Mouse (Mus musculus) v-Abl transformed pro-B cells (cell line): ENCODE measurements around the gene Get4.

ENCODE experiments used
- in situ Hi-C, 2 experiments: fragments of 400-800 bp; cut with MboI; formaldehyde crosslinking; loops; one replicate each; pipeline ENCODE4 v1.15.1; 2025; ENCODE audit not compliant: unreplicated experiment in 2 of 2

The Get4 gene

DNA sequence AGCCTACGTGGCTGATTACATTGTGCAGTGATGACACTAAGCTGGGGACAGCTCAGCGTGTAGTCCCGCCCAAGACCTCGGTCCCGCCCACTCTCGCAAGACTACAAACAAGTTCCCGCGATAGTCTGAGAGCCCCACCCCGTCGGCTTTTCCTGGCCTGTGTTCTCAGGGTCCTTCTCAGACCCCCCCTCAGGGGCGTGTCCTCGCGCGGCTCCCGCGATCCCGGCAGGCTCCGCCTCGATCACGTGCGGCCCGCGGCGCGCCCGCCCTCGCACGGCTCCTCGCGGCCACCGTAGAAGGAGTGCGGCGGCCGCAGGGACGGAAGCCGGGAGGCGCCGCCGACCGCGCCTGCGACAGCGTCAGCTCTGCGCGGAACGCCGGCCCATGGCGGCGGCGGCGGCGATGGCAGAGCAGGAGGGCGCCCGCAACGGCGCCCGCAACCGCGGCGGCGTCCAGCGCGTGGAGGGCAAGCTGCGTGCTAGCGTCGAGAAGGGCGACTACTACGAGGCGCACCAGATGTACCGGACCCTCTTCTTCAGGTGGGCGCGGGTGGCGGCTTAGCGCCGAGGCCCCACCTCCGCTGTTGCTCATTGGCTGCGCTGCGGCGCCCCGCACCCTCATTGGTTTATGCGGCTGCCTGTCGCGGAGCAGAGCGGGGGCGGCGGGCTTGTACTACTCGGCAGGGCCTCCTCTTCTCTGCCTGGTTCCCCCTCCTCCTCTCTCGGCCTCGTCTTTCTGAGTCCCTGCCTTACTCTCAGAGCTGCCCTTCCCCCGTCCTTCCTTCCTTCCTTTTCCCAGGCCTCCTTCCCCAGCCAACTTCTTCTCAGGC lies at the start of gene Get4:
Gene Get4 (plus strand): TSS at position 244 of the 829 bp plus-strand sequence.
- in situ Hi-C loops: no loop called here

DNA sequence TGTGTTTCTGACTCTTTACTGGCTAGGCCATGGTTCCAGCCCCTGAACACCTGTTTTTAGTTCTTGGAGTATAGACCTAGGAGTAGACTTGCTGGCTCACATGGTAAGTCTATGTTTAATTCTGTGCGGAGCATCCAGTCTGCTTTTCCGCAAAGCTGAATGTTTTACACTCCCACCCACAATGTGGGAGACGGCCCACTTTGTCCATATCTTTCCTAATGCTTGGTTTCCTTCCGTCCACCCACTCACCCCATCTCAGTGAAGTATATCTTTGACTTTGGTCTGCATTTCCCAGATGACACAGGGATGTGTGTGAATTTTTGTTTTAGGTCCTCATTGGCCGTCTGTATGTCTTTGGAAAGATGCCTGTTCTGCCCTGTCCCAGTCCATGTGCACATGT lies 48.8 kb upstream of the Get4 start:
- in situ Hi-C loops: loop anchor here in 1 of 2 experiments (5.0 kb wide), 1 partner anchor 44 kb away; no protein-coding TSS in a partner anchor

DNA sequence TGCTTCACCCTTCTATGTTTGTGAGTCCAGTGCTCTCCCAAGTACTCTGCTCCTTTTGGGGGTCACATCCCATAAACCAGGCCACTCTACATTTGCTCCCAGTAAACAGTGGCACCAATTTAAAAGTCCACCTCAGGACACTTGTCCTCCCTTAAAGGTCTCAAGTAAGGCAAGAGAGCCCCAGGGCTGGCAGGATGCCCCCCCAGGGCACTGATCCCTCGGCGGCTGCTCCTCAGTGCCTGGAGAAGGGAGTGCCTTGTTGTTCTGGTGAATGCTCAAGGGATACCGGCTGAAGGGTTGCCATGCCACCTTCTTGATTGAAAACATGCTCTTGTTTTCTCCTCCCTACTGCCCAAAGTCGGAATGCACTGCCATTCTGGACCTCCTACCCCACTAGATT lies 46.0 kb upstream of the Get4 start:
- in situ Hi-C loops: no loop called here

DNA sequence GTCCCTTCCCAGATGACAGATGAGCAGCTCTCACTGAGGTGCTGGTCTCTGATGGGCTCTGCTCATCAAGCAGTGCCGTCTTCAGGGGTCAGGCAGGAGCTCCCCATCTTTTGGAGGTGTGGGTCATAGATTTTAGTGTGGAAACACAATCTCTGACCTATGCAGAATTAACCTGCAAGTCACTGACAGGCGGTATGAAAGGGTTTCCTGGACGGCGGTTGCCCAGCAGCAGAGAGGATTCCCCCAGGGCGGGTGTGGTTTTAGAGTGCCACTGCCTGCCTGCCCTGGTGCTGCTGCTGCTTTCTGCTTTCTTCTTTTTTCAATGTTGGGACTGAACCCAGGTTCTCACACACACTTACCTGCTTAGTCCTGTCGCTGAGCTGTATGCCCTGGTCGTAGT lies 45.6 kb upstream of the Get4 start:
- in situ Hi-C loops: no loop called here

DNA sequence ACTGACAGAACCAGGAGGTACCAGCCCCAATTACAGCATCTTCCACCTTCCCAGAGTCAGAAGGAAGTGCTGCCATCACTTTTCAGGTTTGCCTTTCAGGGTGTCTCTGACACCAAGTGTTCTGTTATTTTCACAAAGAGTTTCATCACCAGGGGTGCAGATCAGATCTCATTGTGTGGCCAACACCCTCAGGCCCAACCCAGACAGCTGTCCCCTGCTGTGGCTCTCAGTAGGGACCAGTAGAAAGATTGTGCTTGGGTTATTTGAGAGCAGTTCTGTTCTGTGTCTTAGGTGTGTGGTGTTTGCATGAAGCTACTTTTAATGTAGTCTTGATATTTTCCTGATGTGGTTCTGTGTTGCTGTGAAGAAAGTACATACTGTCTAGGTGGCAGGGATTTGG lies 43.9 kb upstream of the Get4 start:
- in situ Hi-C loops: no loop called here

- in situ Hi-C loops: no loop called here
These were observed 43.0 kb upstream of the Get4 start for GRCm38 (mm10) chr5:139208871-139209684.

- in situ Hi-C loops: no loop called here
These were observed 42.5 kb upstream of the Get4 start for GRCm38 (mm10) chr5:139209685-139210026.

DNA sequence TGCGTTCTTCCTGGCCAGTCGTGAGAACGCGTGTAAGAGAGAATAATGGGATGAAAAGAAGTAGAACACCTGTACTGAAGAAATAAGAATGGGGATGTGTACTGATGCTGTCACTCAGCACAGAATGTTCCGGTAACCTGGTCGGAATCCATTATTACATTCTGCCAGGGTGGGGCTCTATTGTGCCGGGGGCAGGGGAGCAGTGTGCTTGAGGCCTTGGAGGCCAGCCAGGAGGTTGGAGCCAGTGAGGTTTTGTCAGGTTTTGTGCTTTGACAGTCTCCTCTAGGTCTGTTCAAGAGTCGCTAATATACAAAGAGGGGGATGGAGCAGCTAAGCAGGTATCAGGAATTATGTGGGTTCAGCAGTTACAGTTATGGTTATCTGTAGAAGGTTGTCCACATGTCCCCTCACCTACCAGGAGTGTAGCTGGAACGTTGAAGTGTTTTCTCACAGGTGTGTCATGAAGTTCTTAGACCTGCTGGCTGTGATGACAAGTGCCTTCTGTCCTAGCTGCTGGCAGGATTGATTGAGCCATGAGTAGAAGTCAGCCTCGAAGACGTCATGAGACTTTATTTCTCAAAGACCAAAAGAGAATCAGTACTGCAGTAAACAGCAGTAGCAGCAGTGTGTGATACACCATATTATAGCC lies 40.3 kb upstream of the Get4 start:
- in situ Hi-C loops: no loop called here

DNA sequence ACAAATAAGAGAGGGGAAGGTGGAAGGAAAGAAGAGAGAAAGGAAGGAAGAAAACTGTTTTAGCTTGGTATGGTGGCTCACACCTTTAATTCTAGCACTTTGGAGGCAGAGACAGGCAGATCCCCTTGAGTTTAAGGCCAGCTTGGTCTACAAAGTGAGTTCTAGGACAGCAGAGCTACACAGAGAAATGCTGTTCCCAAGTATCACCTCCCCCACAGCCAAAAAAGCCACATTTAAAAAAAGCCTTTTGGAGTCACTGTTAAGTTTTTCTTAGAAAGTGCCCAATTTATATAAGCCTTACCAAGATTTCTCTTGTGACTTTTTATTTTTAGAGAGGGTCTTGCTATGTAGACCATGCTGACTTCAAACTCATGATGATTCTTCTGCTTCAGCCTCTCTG lies 37.8 kb upstream of the Get4 start:
- in situ Hi-C loops: no loop called here

- in situ Hi-C loops: no loop called here
These were observed 36.9 kb upstream of the Get4 start for GRCm38 (mm10) chr5:139215184-139215583.

GRCm38 (mm10) chr5:139216121-139216520 lies 36.0 kb upstream of the Get4 start:
- in situ Hi-C loops: no loop called here

GRCm38 (mm10) chr5:139216774-139217173 lies 35.4 kb upstream of the Get4 start:
- in situ Hi-C loops: no loop called here

DNA sequence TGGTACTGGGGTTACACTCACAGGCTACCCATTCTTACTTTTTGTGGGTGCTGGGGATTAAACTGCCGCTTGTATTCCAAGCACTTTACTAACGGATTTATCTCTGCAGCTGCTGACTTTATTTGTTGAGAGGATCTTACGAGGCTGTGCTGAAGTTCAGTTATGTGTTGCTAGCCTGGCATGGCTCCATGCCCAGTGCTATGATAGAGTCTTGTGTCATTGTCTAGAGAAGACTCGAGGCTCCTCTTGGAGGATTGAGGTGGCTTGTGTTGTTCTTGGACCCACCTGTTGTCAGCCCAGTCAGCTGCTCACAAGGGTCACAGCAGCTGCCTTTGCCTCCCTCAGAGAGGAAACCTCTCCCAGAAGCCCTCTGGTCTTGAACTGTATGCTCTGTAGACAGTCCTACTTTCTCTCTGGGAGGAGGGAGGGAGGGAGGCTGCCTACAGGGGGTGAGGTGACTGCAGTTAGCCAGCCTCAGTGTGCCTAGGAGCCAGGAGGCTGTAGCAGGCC lies 32.1 kb upstream of the Get4 start:
- in situ Hi-C loops: no loop called here

DNA sequence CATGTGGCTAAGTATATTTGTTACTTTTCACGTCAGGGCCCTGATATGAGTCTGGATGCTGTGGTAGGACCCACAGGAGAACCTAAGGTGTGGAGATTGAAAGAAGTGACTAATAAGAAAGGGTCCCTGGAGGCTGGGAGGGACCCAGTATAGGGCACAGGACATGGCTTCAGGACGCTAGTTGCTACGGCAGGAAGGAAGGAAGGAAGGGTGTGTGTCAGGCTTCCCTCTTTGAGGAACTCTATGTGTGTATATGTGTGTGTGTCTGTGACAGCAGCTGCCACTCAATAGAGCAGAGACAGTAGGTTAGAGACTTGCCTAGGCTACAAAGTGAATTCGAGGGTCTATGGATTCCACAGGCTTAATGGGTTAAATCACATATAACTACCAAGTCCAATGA lies 31.5 kb upstream of the Get4 start:
- in situ Hi-C loops: no loop called here

GRCm38 (mm10) chr5:139223331-139223730 lies 28.8 kb upstream of the Get4 start:
- in situ Hi-C loops: no loop called here

DNA sequence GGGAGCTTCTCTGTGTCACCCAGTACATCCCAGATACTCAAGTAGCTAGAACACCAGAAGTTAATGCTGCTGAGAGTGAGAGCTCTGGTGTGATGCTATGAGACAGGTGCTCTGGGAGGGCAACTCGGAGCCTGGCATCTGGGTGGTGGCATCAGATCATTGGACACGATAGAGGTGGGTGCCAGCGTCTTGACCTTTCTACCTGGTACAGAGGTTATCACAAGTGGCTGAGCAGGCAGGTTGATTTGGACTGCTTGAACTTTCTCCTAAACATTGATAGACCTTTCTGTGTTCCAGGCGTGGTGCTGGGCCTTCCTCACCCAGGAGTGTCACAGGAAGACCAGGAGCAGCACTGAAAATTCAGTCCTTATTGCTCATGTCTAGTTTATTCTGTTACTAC lies 24.9 kb upstream of the Get4 start:
- in situ Hi-C loops: no loop called here

GRCm38 (mm10) chr5:139227645-139228044 lies 24.5 kb upstream of the Get4 start:
- in situ Hi-C loops: no loop called here

- in situ Hi-C loops: no loop called here
These were observed 23.8 kb upstream of the Get4 start for GRCm38 (mm10) chr5:139228318-139228717.

- in situ Hi-C loops: no loop called here
These were observed 22.4 kb upstream of the Get4 start for GRCm38 (mm10) chr5:139229716-139230115.

DNA sequence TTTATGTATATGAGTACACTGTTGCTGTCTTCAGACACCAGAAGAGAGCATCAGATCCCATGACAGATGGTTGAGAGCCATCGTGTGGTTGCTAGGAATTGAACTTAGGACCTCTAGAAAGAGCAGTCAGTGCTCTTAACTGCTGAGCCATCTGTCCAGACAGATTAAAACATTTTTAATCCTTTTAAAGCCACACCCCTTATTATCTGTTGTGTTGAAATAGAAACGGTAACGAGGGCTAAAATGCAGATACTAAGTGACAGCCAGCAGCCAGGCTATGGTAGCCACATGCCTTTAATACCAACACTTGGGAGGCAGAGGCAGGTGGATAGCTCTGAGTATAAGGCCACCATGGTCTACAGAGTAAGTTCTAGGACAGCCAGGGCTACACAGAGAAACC lies 20.0 kb upstream of the Get4 start:
- in situ Hi-C loops: no loop called here

DNA sequence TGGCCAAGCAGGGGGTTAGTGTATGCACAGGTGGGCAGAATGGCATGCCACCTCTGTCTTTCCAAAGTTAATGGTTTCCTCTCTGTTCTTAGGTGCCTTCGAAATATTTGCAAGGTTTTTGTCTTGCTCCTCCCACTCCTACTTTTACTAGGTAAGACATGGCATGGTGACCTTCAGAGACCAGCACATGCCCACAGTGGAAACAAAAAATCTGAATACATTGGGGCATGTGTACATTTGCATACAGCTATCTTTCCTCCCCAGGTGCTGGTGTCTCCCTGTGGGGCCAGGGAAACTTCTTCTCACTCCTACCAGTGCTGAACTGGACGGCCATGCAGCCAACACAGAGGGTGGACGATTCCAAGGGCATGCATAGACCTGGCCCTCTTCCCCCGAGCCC lies 17.7 kb upstream of the Get4 start:
- in situ Hi-C loops: no loop called here
